Mouse (Mus musculus): ENCODE results near the gene Myrfl.

DNA sequence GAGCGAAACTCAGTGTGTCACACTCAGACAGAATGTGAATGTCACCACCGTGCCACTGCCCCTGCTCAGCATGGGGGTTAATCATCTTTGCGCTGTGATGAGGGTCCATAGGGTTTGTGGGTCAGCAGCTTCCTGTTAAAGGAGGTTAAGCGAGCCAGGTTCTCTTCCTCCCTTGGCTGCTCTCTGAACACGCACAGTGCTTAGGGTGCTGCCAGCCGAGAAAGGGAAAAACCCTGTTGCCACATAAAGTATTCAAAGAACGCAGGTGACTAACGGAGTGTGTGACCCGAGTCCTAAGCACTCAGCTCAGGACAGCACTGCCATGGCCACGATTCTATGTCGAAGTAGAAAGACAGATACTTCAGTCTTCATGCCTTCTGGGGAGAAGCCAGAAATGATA is 69.4 kb downstream of the Myrfl start:
- TF ChIP-seq POLR2A (IDR thresholded peaks at IDR 0.05; ENCODE audit: low read depth, low read length) (no peak), CTCF (IDR thresholded peaks at IDR 0.05; ENCODE audit: extremely low read depth, insufficient read depth, insufficient read length, insufficient replicate concordance) (no peak)
